Mouse (Mus musculus) urinary bladder, adult 2 months (tissue): ENCODE measurements around the gene Dgkb. TPM values are rescaled to one million over a fixed set of nuclear protein-coding genes. Genes with fewer than 3 reads are reported as not detected.

Experiments used
- DNase-seq: peaks from one replicate; pipeline ENCODE4 v3.0.0; 2022; ENCODE audit warnings: low spot score
- polyA plus RNA-seq: library from polyadenylated mRNA; depleted of rRNA; stranded (reverse); fragments of >200 nt; gene quantifications from 2 replicates; pipeline ENCODE4 v1.2.3, GENCODE M21; 2012

Dgkb gene
- polyA plus RNA-seq, 1 experiment, result 1.1 TPM

DNA sequence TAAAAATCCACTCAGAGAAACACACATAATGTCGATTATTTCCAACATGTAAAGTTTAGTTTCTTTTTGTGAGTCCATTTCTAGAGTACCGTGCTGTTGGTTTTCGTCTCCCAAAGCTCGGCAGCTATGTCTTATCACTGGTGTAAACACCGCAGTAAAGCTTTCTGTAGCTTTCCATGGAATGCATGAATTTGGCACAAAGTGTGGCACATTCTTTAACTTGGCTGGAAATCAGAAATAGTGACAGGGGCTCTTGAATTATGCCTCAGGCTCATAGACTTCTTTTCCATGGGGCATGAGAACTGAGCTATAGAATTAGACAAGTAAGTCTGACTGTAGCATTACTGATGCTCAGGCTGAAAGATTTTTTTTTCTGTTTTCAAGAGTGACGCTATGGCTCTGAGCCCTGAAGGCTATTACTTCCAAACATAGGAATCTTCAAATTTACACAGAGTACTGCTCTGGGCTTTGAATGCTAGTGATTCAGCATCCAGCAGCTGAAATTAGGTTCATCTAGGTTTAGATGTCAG is 179.0 kb downstream of the Dgkb start:
- DNase-seq, result no peak

DNA sequence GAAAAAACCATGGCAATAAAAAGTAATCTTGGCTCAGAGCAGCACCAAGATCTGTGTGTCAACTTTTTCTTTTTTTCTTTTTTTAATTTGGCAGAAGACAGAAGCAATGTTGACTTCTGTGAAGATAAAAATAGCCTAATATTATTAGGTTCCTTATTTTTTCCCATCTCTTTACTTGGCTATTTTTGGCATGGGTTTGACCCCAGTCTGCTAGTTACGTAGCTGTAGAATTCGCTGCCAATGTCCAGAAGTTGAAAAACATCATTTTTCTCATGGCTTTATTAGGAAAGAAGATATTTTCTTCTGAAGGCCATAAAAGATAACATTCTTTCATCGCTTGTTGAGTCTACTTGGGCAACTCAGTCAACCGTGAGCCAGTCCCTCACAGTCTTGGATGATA is 200.1 kb downstream of the Dgkb start:
- DNase-seq, result no peak

DNA sequence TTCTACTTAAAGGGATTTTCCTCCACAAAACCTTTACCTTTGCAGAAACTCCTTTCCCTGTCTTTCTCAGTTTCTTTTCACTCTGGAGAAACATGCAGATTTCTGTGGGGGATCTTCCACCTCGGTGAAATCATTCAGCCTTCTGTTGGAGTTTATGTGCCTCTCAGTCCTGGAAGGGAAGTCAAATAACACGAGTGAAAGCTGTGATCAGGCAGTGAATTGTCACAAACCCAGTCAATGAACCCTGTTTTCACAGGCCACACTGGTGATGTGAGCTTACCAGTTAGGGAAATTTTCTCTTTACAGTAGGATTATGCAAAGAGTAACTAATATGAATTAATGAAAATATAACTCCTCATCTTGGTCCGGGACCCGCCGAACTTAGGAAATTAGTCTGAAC is 229.7 kb downstream of the Dgkb start:
- DNase-seq, result no peak

DNA sequence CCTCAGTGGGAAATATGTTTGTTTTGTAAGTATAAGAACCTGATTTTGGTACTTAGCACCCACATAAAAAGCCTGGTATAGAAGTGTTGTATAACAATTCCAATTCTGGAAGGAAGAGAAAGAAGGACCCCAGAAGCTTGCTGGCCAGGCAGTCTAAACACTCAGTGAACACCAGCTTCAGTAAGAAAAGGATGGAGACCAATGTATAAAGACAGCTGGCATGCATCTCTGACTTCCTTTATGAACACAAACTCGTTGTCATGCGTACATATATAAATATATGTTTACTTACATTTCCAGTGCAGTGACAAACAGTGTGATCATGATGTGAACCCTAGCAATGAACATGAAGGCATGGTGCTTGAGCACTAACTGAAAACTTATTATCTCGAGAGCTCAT is 270.7 kb downstream of the Dgkb start:
- DNase-seq, result no peak

DNA sequence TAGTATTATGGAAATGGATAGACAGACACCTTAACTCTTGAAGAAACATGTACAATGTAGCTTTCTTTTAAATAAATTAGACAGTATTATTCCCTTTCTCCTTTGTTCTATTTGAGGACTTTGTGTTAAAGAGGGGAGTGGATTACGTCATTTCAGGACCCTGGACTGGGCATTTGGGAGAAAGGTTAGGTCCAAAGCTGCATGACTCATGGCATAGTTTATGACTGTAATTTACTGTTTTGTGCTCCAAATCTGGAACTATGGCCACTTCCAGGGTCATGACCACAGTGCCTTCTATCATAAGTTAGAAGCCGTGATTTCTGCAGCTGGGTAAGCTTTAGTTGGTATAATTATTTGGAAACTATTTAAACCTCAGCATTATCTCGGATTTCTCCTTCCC is 294.4 kb downstream of the Dgkb start:
- DNase-seq, result no peak

DNA sequence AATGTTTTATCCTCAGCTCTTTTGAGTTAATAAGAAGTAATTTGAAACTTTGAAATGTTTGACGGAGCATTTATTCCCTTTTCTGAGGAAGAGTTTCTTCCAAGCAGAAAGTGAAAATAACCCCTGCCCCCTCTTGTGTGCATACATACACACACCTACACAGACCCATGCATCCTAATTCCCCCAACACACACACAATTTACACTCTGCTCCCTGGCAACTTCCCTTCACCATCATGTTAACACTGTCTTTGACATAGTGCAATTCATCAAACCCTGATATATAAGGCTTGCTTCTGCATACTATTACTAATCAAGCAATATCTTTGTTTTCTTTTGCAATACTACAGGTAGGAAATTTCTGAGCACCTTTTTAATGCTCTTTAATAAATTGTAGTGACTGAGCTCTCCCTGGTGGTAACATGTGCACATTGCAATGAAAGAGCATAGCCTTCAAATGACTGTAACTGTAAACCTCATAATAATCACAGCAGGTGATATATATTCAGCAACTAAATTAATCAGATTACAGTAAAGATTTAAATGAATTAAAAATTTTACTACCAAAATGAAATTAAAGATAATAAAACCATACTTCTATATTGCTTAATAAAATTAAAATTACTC is 297.6 kb downstream of the Dgkb start:
- no peak for DNase-seq

DNA sequence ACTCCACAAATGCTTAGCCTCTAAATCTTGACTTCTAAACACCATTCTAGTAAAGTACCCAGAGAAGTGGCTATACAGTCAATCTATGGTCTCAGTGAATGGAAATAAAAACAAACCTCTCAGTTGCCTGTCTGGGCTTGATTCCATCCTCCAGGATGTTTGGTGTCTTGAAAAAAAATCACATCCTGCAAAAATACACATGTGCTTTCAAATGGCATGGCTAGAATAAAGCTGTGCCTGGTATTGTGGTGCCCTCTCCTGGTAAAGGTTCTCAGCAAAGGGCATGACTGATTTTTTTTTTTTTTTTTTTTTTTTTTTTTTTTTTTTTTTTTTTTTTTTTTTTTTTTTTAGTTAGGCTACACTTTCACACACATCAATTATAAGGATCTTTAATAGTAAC is 306.0 kb downstream of the Dgkb start:
- DNase-seq, result no peak

DNA sequence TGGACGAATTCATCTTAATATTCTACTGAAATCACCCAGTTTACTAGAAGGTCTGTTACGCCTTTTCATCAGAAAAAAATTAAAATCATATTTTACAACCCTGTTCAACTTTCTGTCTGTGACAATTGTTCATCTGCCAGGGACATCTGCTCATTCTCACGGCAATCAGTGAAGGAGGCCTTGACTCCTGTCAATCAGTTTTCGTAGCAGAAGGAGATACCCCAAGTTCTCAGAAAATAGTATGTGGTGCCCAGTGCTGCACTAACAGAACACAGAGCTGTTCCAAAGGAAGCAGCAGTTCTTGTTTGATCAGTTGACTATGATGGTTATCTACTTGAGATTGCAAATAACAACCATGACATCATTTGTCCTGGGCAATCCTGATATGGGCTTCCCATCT is 307.8 kb downstream of the Dgkb start:
- DNase-seq, result no peak

DNA sequence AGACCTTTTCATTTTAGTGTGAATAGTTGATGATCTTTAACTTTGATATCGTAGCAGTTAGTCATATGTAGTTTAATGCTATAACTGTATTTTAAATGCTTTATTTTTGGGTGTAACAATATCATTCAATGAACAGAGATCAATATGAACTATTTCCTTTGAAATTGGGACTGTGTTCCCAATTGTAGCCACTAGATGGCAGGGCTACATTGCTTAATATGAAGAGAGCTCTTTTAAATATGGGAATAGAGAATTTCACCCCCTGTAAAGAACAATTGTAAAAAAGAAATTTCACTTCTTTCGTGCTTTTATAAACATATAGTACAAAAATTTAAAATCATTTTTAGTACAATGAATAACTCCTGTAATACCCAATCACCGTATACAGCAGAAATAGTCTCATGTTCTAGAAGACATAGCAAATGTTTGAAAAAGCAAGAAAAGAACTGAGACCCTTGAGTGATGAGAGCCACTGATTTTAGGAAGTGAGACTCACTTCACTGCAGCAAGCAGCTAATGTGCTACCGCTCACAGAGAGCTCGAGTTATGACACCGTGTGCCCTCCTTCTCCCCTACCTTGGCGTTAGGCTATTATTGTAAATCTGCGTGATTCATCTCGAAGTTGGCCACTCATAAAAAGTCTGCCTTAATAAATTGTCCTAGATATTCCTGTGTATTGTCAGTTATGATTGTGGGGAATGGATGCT is 312.8 kb downstream of the Dgkb start:
- no peak for DNase-seq

DNA sequence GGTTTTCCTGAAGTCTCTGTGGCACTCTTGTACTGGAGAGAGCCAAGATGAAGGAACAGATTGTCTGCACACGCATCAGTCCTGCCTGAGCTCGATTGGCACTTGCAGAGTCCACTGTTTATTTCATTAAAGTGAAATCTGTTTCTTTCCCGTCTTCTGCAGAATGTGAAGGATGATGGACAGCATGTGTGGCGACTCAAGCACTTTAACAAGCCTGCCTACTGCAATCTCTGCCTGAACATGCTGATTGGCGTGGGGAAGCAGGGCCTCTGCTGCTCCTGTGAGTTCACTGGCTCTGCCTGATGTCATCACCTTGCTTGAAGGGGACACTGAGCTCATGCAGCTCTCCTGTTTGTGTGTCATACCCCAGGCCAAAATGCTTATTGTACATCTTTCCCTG is 318.9 kb downstream of the Dgkb start:
- DNase-seq, result no peak

DNA sequence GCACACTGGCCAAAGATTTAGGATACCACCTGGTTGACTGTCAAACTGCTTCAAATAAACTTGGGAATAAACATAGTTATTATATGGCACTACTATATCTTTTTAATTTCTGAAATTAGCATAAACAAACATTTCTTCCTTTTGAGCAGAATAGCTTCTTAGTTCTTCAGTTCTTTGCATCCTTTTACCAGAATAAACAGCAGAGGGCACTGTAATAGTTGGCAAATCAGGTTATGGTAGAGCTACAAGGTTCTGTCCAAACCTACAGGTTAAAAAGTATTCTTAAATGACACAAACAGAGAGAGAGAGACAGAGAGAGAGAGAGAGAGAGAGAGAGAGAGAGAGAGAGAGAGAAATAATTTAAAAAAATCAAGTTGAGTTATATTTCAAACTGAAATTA is 322.5 kb downstream of the Dgkb start:
- no peak for DNase-seq

DNA sequence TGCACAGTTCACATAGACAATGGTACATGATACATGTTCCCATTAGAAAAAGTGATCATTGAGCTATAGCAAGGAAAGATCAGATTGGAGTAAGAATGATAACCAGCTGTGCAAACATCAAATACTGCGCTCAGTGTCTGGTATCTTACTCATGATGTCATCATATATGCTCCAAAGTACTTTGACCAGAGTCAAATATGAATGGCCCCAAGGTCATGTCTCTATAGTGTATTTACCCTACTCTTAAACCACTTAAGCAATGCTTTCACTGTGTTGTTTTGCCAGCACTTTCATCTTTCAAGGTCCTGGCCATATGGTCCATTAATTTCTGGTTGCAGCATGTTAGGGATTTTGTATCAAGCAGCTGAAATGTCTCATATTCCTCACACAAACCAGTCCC is 415.1 kb downstream of the Dgkb start:
- DNase-seq, result no peak

DNA sequence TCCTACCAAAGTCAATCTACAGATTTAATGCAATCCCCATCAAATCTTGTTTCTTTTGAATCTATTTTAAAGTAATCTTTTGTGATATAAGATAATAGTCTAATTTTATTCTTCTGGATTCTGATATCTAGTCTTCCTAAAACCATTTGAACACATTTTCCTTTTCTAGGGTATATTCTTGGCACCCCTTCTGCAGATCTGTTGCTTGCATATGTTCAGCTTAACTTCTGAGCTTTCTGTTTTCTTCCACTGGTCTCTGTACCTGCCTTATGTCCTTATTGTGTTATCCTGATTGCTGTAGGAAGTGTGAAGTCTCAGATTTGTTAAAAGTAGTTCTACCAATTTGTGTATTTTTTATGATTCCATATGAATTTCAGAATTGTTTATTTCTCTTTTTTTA is 451.3 kb downstream of the Dgkb start:
- no peak for DNase-seq

DNA sequence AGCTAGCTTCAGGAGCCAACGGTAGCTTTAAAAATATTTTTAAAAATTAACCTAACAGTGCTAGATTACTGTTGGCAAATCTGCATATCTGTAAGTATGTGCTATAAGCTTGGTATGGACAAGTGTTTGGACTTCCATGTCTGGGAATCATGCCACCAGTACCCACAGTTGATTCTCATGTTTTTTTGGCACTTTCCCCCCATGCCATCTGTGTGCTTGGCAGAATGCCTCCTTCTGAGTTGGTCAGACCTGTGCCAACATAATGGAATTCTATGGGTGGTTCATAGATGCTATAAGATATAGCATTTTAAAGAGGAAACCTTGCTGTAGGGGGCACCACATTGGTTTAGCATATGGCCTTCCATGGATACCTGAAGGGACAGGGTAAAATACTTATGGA is 484.0 kb downstream of the Dgkb start:
- no peak for DNase-seq

DNA sequence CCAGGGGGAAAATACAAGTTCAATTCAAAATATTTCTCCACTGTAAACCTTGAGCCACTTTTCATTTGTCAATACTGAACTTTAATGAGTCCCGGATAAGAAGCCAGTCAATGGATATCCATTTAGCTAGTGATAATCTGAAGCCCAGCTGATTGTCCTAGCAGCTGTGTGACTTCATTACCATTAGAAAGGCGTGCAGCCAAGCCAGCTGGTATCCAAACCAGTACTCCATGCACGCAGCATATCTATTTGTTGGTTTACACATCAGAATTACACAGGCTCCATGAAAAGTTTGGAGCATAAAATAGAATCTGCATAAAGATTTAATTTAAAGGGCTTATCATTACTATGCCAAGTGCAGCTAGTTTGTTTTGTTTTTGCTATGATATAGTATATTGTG is 486.3 kb downstream of the Dgkb start:
- no peak for DNase-seq

DNA sequence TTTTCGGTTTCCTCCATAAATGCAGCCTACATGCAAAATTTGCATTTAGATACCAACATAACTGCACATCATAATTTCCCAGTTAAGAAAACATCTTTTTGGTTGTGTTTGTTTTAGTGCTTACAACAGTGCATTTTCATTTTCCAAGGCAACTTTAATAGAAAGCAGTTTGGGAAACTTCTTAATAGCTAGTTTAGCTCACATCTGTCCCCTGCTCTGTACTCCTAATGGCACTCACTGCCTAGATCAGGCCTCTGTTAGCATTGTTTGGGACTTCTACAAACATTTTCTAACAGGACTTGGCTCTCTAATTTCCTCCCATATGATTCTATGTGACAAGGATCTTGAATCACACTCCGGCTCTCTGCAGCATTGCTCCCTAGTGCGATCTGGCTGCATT is 486.7 kb downstream of the Dgkb start:
- no peak for DNase-seq

DNA sequence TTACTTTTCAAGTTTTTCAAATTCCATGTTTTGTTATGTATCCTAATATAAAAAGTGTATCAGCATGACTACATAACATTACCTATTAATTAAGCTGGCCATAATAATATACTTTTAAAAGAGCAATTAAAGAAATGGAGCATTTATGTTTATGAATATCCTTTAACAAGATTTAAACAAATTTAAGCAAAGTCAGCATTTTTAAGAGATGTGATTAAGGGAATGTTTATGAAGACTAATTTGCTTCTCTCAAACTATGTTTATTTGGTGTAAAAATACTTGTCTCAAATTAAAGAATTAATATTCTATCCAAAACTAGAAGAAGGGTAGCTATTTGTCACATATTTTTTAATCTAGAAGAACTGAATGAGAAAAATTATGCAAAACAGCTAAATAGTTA is 492.4 kb downstream of the Dgkb start:
- no peak for DNase-seq

DNA sequence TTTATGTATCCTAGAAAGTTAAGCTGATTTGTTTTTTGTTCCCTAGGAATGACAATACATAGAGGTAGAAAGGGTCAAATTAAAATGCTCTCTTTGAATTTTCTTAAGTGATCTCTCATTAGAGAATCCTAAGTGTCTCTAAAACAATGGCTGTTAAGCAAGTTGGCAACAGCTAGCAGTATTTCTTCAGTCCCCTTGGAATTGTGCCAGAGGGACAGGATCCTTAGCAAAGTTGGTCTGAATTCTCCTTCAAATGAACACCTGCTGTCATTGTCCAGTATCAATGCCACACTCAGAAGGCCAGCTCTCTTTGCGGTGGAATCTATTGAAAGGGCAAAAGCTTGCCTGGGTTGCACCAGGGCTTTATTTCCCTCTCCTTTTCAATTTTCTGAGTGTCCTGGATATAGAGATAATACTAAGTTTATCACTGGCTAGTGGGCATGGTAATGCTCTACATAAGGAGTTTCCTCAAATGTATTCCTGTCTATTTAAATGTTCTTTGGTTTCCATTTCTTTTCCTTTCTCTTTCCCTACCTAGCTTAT is 510.3 kb downstream of the Dgkb start:
- no peak for DNase-seq

DNA sequence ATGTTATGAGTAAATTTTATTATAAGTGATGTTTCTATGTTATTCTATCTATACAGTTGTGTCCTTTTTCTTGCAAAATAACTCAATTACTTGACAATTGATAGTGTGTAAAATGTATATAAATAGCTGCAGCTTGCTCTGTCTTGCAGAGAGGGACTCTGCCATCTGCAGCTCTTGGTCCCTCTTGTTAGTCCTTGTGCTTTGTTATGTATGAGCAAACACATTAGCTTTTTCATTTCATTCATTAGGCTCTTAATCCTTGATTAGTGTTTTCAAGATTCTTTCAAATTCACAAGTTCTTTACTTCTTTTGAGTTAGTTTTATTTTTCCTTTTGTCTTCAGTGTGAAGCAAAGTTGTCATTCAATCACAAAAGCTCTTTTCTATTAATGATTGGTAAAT is 511.3 kb downstream of the Dgkb start:
- DNase-seq, result no peak

DNA sequence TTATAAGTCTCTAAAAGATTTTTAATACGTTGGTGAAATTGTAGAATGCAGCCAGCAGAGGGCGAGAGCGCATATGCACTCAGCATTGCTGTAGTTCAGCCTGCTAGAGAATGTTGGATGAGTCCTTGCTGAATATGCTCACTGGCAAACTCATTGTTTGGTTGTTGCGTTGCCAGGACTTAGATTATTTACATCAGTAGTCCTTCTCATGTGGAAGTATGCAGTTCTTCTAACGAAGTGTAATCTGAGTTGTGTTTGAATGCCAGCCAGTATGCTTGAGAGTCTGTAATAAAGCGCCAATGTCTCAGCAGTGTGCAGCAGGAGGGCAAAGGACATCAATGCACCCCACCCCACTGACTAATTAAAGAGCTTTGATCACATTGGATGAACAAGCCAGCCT is 525.1 kb downstream of the Dgkb start:
- no peak for DNase-seq

DNA sequence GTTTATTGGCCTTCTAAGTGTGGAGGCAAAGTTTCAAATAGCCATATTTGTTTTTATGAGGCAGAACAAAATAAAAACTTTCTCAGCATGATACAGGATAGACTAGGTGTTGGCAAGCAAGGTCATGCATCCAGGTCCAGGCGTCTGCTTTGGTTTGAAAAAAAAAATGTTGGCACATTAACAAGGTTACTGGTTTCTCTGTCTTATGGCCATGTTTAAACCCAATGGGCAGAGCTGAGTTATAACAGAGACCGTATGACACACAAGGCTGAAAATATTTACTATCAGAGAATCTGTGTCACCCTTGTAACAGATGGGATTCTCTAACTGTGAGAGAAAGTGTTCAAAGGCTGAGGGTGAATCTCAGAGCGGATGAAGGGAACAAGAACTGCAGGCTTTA is 535.0 kb downstream of the Dgkb start:
- no peak for DNase-seq

DNA sequence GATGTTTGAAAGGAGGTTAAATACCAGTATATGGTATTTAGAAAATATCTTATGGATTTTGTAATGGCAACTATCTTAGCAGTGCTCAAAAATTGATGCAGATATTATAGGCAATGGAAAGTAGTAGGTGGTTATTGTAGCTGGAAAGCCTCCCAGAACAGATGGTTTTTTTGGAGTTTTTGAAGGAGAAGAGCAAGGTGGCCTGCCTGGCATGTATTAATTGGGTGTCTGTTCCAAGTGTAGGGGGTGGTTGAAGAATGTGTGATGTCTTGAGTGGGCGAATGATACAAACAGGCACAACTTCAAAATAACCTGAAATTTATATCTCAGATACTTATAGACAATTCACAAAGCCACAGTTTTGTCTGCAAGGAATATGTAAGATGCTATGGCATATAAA is 538.9 kb downstream of the Dgkb start:
- DNase-seq, result no peak

DNA sequence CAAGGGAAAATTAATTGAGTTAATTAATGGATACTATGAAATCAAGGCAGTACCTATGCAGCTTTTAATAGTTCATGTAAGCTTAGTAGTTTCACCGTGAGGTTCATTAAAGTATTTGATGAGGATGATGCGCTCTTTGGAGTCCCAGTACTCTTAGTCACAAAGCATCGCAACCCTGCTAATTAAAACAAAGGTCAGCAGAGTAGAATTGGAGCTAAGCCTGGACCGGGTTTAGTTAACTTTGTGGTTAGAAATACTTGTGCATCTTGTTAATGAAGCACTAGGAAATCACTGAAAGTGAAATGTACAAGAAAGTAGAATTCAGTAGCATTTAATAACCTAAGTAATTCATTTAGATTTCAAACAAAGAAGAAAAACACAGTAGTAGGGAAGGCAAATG is 544.0 kb downstream of the Dgkb start:
- no peak for DNase-seq

DNA sequence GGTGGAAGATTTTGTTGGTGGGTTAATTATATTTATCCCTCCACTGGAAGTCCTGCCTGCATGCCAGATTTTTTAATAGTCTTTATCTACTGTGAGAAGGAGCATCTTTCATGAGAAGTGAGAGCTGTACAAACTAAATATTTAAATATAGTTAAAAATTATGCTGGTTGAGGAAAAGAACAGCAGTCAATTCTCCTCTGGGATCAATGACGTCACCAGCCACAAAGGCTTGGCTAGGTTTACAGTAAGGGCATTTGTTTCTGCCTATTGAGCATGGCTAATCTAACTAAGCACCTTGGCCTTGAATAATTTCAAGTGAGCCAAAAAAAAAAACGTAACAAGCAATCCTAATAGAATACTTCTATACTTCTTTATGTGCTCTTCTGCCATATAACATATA is 554.1 kb downstream of the Dgkb start:
- DNase-seq, result no peak
